Mouse (Mus musculus) hindbrain, embryonic 11.5 days (tissue): ENCODE measurements around the gene Slc44a5. TPM values are rescaled to one million over a fixed set of nuclear protein-coding genes. Genes with fewer than 3 reads are reported as not detected.
A peak's percentile ranks its signal among the peaks of the same experiment; 100 is the strongest.

Experiments
- ATAC-seq: fragments of 200-750 bp; cut with Nextera tagmentation; 2 replicates; pipeline ENCODE4 v1.8.0; 2017; ENCODE audit warnings: mild to moderate bottlenecking, moderate TSS enrichment, moderate library complexity; ENCODE audit not compliant: low FRiP score
- DNase-seq: peaks from one replicate; pipeline ENCODE4 v3.0.0-alpha.2; 2015; ENCODE audit warnings: low spot score
- H3K27ac ChIP-seq: fragments of 300-500 bp; sonication (generic); 2 replicates; pipeline ENCODE4 v1.5.1; 2014; ENCODE audit warnings: mild to moderate bottlenecking, low read depth, low read length
- H3K27me3 ChIP-seq: fragments of 300-500 bp; sonication (generic); 2 replicates; pipeline ENCODE4 v1.6.1; 2014; ENCODE audit warnings: mild to moderate bottlenecking, low read length, moderate library complexity, mixed read lengths; ENCODE audit not compliant: control insufficient read depth, insufficient read depth
- H3K36me3 ChIP-seq: fragments of 300-500 bp; sonication (generic); 2 replicates; pipeline ENCODE4 v1.6.1; 2014; ENCODE audit warnings: mild to moderate bottlenecking, low read length, moderate library complexity, mixed read lengths; ENCODE audit not compliant: control insufficient read depth, insufficient read depth
- H3K4me1 ChIP-seq: fragments of 300-500 bp; sonication (generic); replicated peaks from 2 replicates; pipeline ENCODE4 v1.6.1; 2014; ENCODE audit warnings: low read length, mixed read lengths; ENCODE audit not compliant: control insufficient read depth, insufficient read depth
- H3K4me2 ChIP-seq: fragments of 300-500 bp; sonication (generic); replicated peaks from 2 replicates; pipeline ENCODE4 v1.6.1; 2014; ENCODE audit warnings: mild to moderate bottlenecking, low read depth, low read length
- H3K4me3 ChIP-seq: fragments of 300-500 bp; sonication (generic); 2 replicates; pipeline ENCODE4 v1.5.1; 2014; ENCODE audit warnings: low read depth, low read length
- H3K9ac ChIP-seq: fragments of 300-500 bp; sonication (generic); 2 replicates; pipeline ENCODE4 v1.6.1; 2014; ENCODE audit warnings: low read depth, low read length
- H3K9me3 ChIP-seq: fragments of 300-500 bp; sonication (generic); 2 replicates; pipeline ENCODE4 v1.6.1; 2016; ENCODE audit warnings: low read length; ENCODE audit not compliant: control insufficient read depth
- WGBS: fragments of 180-500 bp; shearing (Covaris S2); extraction: QIAGEN DNeasy Blood & Tissue Kit; methylation state at CpG from one replicate; pipeline ENCODE4 v1.1.7; 2014; 5-methylcytosine and 5-hydroxymethylcytosine counted together
- polyA plus RNA-seq: library from polyadenylated mRNA; unstranded; fragments of >200 nt; fragmentation: Nextera tagmentation; extraction: Ambion mirVana; gene quantifications from 2 replicates; pipeline ENCODE4 v1.2.1, GENCODE M21; 2014

Slc44a5 gene
- polyA plus RNA-seq, 1 experiment from 2014 or later: 6.2 TPM

DNA sequence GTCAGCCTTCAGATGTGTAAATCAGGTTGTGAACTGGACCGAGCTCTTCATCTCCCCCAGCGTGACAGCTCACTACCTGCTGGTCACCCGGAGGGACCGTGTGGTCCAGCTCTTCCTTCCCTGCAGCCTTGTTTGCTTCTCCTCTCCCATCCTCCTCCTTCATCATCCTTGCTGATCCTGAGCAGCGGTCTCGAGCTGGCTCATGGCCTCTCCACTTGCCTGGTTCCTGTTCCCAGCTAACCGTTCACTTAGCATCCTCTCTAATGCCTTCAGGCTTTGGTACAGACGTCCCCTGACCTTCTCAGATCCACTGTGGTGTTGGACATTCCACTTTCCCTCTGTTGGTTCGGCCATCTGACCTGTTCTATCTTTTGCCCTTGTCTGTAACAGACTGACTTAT, 128.4 kb downstream of the Slc44a5 start:
- H3K36me3 ChIP-seq: no peaks in the 10 kb centered on the region
- no peak overlapping the region for H3K4me3 ChIP-seq
- no peak overlapping the region for H3K9ac ChIP-seq
- H3K27ac ChIP-seq: no peak overlapping the region
- DNase-seq: no peak
- no peaks in the 10 kb centered on the region for H3K4me1 ChIP-seq
- WGBS: 84% methylated on average over 9 of the region's 9 CpGs
- H3K4me2 ChIP-seq: no peak overlapping the region
- no peak for ATAC-seq
- H3K9me3 ChIP-seq: no peaks in the 10 kb centered on the region
- no peaks in the 10 kb centered on the region for H3K27me3 ChIP-seq

DNA sequence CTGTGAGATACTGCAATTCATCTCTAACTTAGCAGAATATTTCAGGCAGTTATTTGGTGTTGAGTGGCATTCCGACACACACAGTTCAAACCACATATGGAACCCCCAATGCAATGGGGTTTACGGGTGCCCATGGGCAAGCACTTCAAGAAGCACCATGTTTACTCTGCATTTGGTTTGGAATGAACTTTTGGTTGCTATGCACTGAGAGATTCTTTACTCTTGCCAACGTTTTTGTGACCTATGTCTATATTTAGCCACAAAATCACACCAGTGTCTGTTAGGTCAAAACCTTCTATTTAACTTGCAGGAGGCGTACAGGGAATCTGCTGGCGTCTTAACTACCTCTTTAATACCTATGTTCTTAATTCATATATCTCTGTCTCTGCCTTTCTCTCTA, 137.3 kb downstream of the Slc44a5 start:
- H3K4me1 ChIP-seq: no peaks in the 10 kb centered on the region
- no peaks in the 10 kb centered on the region for H3K9me3 ChIP-seq
- no peak overlapping the region for H3K4me2 ChIP-seq
- no peak overlapping the region for H3K27ac ChIP-seq
- no peaks in the 10 kb centered on the region for H3K36me3 ChIP-seq
- no peak overlapping the region for H3K9ac ChIP-seq
- no peak for ATAC-seq
- 83% methylated on average over 5 of the region's 5 CpGs for WGBS
- no peaks in the 10 kb centered on the region for H3K27me3 ChIP-seq
- DNase-seq: no peak
- no peak overlapping the region for H3K4me3 ChIP-seq

DNA sequence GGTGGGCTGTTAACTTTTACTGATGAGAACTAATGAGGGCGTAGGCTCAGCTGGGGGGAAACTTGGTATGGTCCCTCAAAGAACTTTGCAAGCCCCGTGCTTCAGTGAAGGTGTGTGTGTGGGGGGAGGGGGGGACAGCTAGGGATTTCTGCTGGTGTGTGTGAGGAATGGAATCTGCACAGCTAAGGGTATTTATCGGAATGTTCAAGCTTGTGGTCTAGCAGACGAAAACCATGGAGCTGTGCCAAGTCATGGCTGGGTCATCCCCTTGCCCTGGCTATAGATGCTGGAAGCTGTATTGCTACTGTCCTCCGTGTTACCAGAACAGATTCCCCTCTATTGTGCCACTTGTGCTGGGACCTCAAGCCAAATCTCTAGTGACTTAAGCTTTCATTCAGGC, 138.0 kb downstream of the Slc44a5 start:
- no peak for ATAC-seq
- Histone ChIP-seq H3K27ac (no peak overlapping the region), H3K4me1 (no peaks in the 10 kb centered on the region), H3K4me2 (no peak overlapping the region), H3K4me3 (no peak overlapping the region), H3K9ac (no peak overlapping the region), H3K9me3 (no peaks in the 10 kb centered on the region), H3K27me3 (no peaks in the 10 kb centered on the region), H3K36me3 (no peaks in the 10 kb centered on the region)
- DNase-seq: no peak
- WGBS: 76% methylated on average over 5 of the region's 5 CpGs

DNA sequence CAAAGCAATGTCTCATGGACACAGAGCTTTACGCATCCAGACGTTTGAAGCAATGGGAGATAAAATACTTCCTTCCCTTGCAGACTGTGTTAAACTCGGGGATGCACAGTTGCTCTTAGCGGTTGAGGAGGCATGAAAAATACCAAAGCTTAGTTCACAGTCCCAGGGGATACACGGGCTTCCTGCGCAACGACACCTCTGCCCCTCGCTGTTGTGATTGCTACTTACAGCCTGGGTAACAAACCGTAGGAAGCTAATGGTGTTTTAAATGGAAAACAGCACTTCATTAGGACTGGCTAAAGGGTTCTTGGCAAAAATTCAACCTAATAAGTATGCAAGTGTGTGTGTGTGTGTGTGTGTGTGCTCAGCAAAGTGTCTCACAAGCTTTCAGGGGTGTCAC, 141.8 kb downstream of the Slc44a5 start:
- no peak overlapping the region for H3K4me3 ChIP-seq
- no peak overlapping the region for H3K9ac ChIP-seq
- 84% methylated on average over 9 of the region's 9 CpGs for WGBS
- no peaks in the 10 kb centered on the region for H3K9me3 ChIP-seq
- H3K36me3 ChIP-seq: no peaks in the 10 kb centered on the region
- H3K27ac ChIP-seq: no peak overlapping the region
- H3K4me2 ChIP-seq: no peak overlapping the region
- no peak for DNase-seq
- no peak for ATAC-seq
- no peaks in the 10 kb centered on the region for H3K27me3 ChIP-seq
- H3K4me1 ChIP-seq: no peaks in the 10 kb centered on the region

DNA sequence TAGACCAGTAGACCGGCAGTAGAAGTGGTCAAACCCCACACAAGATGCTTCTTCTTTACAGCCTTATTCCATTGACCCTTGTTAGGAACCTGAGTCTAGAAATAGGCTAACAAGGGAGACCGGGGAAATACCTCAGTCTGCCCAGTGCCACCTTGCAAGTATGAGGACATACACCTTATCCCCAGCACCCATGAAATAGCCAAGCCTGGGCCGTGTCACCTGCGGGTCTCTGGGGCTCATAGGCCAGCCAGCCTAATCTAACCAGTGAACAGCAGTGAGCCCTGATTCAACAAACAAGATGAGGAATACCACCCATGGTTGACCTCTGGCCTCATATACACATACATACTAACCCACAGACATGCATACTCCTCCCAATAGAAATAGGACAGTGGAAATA, 142.2 kb downstream of the Slc44a5 start:
- 91% methylated on average over 4 of the region's 4 CpGs for WGBS
- no peaks in the 10 kb centered on the region for H3K9me3 ChIP-seq

DNA sequence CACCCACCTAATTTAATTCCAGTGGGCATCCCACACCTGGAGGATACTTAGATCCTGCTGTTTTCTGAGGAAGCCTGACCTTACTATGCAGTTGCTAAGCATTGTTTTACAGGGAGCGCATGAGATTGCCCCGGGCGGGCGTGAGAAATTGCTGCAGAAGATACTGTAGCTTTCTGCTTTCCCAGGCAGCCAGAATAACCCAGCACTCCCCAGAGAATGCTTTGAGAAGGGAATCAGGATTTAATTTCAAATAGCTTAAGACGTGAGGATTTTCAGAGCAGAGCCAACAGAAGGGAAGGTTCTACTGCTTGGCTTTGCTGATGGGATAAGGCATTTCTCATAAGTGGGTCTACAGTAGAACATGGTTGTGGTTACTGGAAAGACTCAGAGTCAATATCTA, 142.8 kb downstream of the Slc44a5 start:
- H3K27me3 ChIP-seq: no peaks in the 10 kb centered on the region
- no peak for ATAC-seq

More for the DNA sequence above, 142.2 kb downstream of the Slc44a5 start:
- ATAC-seq: no peak
- Histone ChIP-seq H3K27ac (no peak overlapping the region), H3K4me3 (no peak overlapping the region), H3K4me1 (no peaks in the 10 kb centered on the region), H3K36me3 (no peaks in the 10 kb centered on the region), H3K9ac (no peak overlapping the region), H3K4me2 (no peak overlapping the region), H3K27me3 (no peaks in the 10 kb centered on the region)
- no peak for DNase-seq

DNA sequence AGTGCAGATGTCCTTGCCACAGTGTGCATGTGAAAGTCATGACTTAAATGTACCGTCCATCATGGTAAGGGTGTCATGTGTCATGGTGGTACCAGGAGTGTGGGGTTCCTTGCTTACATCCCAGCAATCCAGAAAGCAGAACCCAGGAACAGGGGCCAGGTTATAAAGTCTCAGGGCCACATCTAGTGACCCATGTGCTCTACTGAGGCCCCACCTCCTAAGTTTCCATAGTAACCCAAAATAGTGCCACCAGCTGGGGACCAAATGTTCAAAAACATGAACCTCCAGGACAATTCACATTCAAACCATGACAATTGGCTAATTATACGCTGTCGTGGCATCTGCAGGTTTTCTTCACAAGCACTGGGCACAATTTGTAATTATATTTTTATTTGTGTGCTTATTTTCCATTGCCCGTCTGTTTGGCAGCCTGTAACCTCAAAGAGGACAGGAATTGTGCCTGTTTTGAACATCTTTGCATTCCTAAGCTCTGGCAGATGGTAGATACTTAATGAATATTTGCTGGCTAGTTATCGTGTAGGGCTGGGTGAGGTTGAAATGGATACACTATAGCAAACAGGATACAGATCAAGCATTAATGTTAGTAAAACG, 145.9 kb downstream of the Slc44a5 start:
- 40% methylated on average over 6 of the region's 6 CpGs for WGBS
- DNase-seq: peak; percentile 21

More for the DNA sequence above, 142.8 kb downstream of the Slc44a5 start:
- H3K4me1 ChIP-seq: no peaks in the 10 kb centered on the region
- H3K9ac ChIP-seq: no peak overlapping the region
- H3K9me3 ChIP-seq: no peaks in the 10 kb centered on the region
- H3K4me2 ChIP-seq: no peak overlapping the region
- no peak overlapping the region for H3K27ac ChIP-seq
- no peaks in the 10 kb centered on the region for H3K36me3 ChIP-seq
- no peak for DNase-seq
- no peak overlapping the region for H3K4me3 ChIP-seq
- WGBS: 85% methylated on average over 5 of the region's 5 CpGs

DNA sequence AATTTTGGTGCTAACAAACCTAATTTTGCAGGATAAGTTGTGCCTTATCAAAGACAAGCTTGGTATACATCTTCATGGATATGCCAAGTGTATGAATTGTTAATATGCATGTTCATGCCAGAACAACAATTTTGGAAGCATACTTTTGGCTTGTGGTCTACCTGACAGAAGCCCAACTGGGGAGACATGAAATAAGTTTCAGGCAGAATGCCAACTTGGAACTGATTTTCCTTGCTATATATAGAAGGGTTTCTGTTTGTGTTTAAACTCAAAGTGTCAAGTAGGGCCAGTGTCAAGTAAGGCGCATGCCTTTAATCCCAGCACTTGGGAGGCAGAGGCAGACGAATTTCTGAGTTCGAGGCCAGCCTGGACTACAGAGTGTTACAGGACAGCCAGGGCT, 149.3 kb downstream of the Slc44a5 start:
- H3K9ac ChIP-seq: no peak overlapping the region
- no peak overlapping the region for H3K27ac ChIP-seq
- H3K4me1 ChIP-seq: 0 out of 2 replicates have a peak, but pooled peaks cover 2% of the 10 kb centered on the region
- no peaks in the 10 kb centered on the region for H3K36me3 ChIP-seq
- no peak for ATAC-seq
- no peak for DNase-seq
- no peak overlapping the region for H3K4me3 ChIP-seq
- no peaks in the 10 kb centered on the region for H3K9me3 ChIP-seq
- WGBS: 90% methylated on average over 3 of the region's 3 CpGs
- no peak overlapping the region for H3K4me2 ChIP-seq
- 0 out of 2 replicates have a peak, but pooled peaks cover 2% of the 10 kb centered on the region for H3K27me3 ChIP-seq

More for the DNA sequence above, 145.9 kb downstream of the Slc44a5 start:
- H3K4me1 ChIP-seq: no peaks in the 10 kb centered on the region
- ATAC-seq: peak; percentile 48; the same call in 1 of the 2 replicates
- H3K27ac ChIP-seq: no peak overlapping the region
- no peak overlapping the region for H3K4me3 ChIP-seq
- no peak overlapping the region for H3K4me2 ChIP-seq
- no peaks in the 10 kb centered on the region for H3K36me3 ChIP-seq
- no peaks in the 10 kb centered on the region for H3K9me3 ChIP-seq
- H3K9ac ChIP-seq: no peak overlapping the region
- 0 out of 2 replicates have a peak, but pooled peaks cover 2% of the 10 kb centered on the region for H3K27me3 ChIP-seq

DNA sequence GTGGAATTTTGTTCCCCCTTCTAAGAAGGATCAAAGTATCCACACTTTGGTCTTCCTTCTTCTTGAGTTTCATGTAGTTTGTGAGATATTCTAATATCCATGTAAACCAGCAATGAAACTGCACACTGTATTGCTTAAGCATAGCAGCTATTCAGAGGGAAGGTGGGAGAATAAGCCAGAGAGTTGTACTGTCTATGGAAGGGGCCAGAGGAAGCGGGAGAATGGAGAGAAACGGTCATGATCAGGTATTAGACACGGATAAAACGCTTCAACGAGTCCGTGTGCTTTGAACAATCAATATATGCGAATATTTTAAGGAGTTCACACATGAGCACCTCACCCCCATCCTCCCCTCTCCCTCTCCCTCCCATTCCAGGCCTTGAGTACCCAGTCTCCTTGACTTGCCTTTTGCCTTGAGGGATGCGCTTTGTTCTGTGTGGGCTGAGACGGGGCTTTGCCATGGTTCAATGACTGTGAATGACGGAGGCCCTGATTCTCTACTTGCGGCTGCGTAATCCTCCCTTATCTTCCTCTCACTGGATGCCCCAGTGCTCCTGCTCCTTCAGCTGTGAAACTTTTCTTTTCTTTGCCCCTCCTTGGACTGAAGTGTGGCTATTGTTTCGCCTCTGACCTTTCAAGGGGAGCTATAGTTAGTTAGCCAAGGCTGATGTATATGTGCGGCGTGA, 151.8 kb downstream of the Slc44a5 start:
- Histone ChIP-seq H3K9ac (no peak overlapping the region), H3K27ac (no peak overlapping the region), H3K27me3 (0 out of 2 replicates have a peak, but pooled peaks cover 2% of the 10 kb centered on the region), H3K9me3 (no peaks in the 10 kb centered on the region), H3K4me3 (no peak overlapping the region), H3K36me3 (no peaks in the 10 kb centered on the region), H3K4me2 (peak overlapping the region; percentile 6; the same call in 1 of the 2 replicates), H3K4me1 (0 out of 2 replicates have a peak, but pooled peaks cover 2% of the 10 kb centered on the region)
- 32% methylated on average over 15 of the region's 15 CpGs for WGBS
- DNase-seq (peak; percentile 66), ATAC-seq (peak; percentile 90)
